Mouse (Mus musculus): ENCODE data around the gene Efna4. TPM values are rescaled to one million over a fixed set of nuclear protein-coding genes. Genes with fewer than 3 reads are reported as not detected.

Gene Efna4
- polyA plus RNA-seq, 1 experiment: 13.3 TPM

DNA sequence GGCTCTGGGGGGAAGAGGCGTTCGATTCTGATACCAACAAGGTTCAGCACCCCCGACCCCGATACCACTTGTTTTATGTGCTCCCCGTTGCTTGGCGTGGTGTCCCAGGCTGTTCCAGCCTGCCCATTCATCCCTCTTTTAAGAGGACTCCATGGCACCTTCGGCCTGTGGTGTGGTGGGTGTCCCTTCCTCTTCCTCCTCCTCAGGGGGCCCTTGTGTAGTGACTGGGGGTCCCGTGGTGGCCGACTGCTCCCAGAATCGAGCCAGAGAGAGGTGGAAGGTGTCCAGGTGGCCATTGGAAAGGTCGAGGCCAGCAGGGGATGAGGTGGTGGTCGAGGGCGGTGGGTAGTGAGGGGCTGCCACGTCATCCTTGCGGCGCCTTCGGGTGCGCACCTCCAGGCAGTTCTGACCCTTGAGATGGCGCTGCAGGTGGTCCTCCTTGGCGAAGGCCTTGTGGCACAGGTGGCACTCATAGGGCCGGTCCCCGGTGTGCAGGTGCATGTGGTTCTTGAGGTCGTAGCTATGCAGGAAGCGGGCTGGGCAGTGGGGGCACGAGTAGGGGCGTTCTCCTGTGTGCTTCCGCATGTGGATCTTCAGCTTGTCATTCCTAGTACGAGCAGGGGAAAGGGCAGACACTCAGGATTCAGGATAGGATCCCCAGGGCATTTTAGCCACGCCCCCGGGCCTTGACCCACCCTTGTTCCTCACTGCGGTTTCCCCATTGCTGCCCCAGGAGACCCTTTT lies 41.7 kb upstream of the Efna4 start:
- Histone ChIP-seq H3ac (ENCODE audit: control insufficient read depth, insufficient read length, low read depth) (no peak overlapping the region), H3K27me3 (ENCODE audit: control insufficient read depth, insufficient read depth, insufficient read length) (no peaks in the 10 kb centered on the region), H3K79me2 (ENCODE audit: control insufficient read depth, insufficient read depth) (peaks cover 18% of the 10 kb centered on the region), H3K36me3 (ENCODE audit: control insufficient read depth, insufficient read depth) (peaks cover 15% of the 10 kb centered on the region), H3K79me3 (ENCODE audit: low read depth) (peaks cover 2% of the 10 kb centered on the region), H3K4me3 (ENCODE audit: insufficient read depth, poor library complexity, severe bottlenecking) (no peak overlapping the region)
- no peak for TF ChIP-seq USF1 (IDR thresholded peaks at IDR 0.05; ENCODE audit: low read depth)

DNA sequence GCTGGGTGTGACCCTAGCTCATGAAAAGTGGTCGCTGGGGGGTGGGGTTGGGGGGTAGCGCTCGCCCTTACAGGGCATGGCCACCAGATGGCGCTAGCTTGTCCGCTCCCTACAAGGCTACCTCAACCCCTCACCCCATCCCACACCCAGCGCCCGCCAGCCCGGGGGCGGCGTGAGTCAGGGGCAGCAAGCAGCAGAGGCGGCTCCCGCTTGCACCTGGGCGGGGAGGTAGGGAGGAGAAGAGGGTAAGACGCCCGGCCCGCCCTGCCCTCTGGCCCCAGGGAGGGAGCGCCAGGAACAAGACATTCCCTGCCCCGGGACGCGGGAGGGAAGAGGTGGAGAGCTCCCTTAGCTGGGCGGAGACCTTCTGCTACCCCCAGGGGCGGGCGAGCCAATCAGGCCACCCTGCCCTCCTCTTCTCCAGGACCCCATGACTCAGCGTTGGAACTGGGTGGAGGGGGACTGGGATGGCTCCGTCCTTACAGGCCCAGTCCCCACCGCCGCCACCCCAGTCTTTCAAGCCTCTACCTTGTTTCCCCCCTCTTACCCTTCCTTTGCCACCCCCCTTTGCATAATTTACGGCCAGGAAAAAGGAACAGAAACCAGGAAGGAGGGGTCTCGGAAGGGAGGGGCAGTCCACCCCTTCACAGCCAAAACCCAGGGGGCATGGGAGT lies 40.7 kb upstream of the Efna4 start:
- Histone ChIP-seq H3K79me2 (ENCODE audit: control insufficient read depth, insufficient read depth) (peaks cover 8% of the 10 kb centered on the region), H3K27me3 (ENCODE audit: control insufficient read depth, insufficient read depth, insufficient read length) (no peaks in the 10 kb centered on the region), H3K36me3 (ENCODE audit: control insufficient read depth, insufficient read depth) (peaks cover 15% of the 10 kb centered on the region), H3ac (ENCODE audit: control insufficient read depth, insufficient read length, low read depth) (peak overlapping the region; percentile 27), H3K79me3 (ENCODE audit: low read depth) (no peaks in the 10 kb centered on the region), H3K4me3 (ENCODE audit: insufficient read depth, poor library complexity, severe bottlenecking) (no peak overlapping the region)
- TF ChIP-seq CTCF (IDR thresholded peaks at IDR 0.05; ENCODE audit: control insufficient read depth, insufficient read depth, insufficient read length) (peak; percentile 94), MYOG (IDR thresholded peaks at IDR 0.05; ENCODE audit: control insufficient read depth, extremely low read depth, insufficient read length) (no peak)

GRCm38 (mm10) chr3:89377831-89378230 lies 40.0 kb upstream of the Efna4 start:
- H3K79me2 ChIP-seq (ENCODE audit: control insufficient read depth, insufficient read depth): peaks cover under 1% of the 10 kb centered on the region
- TF ChIP-seq MYOD1 (IDR thresholded peaks at IDR 0.05; ENCODE audit: control insufficient read depth, insufficient read length, low read depth) (no peak), MYOG (IDR thresholded peaks at IDR 0.05; ENCODE audit: control insufficient read depth, extremely low read depth, insufficient read length) (no peak), CTCF (IDR thresholded peaks at IDR 0.05; ENCODE audit: control insufficient read depth, insufficient read depth, insufficient read length) (no peak), FOSL1 (IDR thresholded peaks at IDR 0.05; ENCODE audit: insufficient read depth, low read length, poor library complexity, severe bottlenecking) (no peak), USF1 (IDR thresholded peaks at IDR 0.05; ENCODE audit: low read depth) (no peak), MAX (IDR thresholded peaks at IDR 0.05) (no peak), CEBPB (IDR thresholded peaks at IDR 0.05; ENCODE audit: low read depth) (no peak)
- no peak overlapping the region for H3K4me3 ChIP-seq (ENCODE audit: insufficient read depth, poor library complexity, severe bottlenecking)
- no peaks in the 10 kb centered on the region for H3K79me3 ChIP-seq (ENCODE audit: low read depth)
- H3K27me3 ChIP-seq (ENCODE audit: control insufficient read depth, insufficient read depth, insufficient read length): no peaks in the 10 kb centered on the region
- H3ac ChIP-seq (ENCODE audit: control insufficient read depth, insufficient read length, low read depth): no peak overlapping the region
- peaks cover 15% of the 10 kb centered on the region for H3K36me3 ChIP-seq (ENCODE audit: control insufficient read depth, insufficient read depth)

GRCm38 (mm10) chr3:89373581-89374231 lies 35.9 kb upstream of the Efna4 start:
- Histone ChIP-seq H3K27me3 (ENCODE audit: control insufficient read depth, insufficient read depth, insufficient read length) (peaks cover 7% of the 10 kb centered on the region), H3K79me3 (ENCODE audit: low read depth) (no peaks in the 10 kb centered on the region), H3K36me3 (ENCODE audit: control insufficient read depth, insufficient read depth) (peaks cover under 1% of the 10 kb centered on the region), H3ac (ENCODE audit: control insufficient read depth, insufficient read length, low read depth) (no peak overlapping the region), H3K4me3 (ENCODE audit: insufficient read depth, poor library complexity, severe bottlenecking) (no peak overlapping the region), H3K79me2 (ENCODE audit: control insufficient read depth, insufficient read depth) (no peaks in the 10 kb centered on the region)
- TF ChIP-seq MYOD1 (IDR thresholded peaks at IDR 0.05; ENCODE audit: control insufficient read depth, insufficient read length, low read depth) (no peak), USF1 (IDR thresholded peaks at IDR 0.05; ENCODE audit: low read depth) (no peak), MYOG (IDR thresholded peaks at IDR 0.05; ENCODE audit: control insufficient read depth, extremely low read depth, insufficient read length) (no peak), CEBPB (IDR thresholded peaks at IDR 0.05; ENCODE audit: low read depth) (no peak), MAX (IDR thresholded peaks at IDR 0.05) (no peak), FOSL1 (IDR thresholded peaks at IDR 0.05; ENCODE audit: insufficient read depth, low read length, poor library complexity, severe bottlenecking) (no peak), CTCF (IDR thresholded peaks at IDR 0.05; ENCODE audit: control insufficient read depth, insufficient read depth, insufficient read length) (no peak)

DNA sequence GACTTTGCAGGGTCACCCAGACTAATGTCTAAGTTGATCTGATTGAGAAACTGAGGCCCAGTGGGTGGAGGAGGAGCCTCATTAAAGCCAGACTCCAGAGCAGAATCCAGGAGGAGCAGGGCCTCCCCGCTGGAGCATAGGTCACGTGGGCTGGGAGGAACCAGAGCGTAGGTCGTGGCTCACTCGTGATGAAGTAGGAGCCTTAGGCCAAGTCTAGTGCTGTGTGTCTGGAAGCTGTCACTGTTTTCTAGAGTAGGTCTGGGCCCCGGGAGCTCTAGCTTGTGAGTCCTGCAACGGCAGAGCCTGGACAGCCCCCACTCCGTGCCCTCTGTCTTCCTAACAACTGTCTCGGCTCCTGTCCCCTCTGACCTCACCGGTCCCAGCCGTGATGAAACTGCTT lies 29.5 kb upstream of the Efna4 start:
- no peaks in the 10 kb centered on the region for H3K79me2 ChIP-seq (ENCODE audit: control insufficient read depth, insufficient read depth)
- no peaks in the 10 kb centered on the region for H3K36me3 ChIP-seq (ENCODE audit: control insufficient read depth, insufficient read depth)
- no peaks in the 10 kb centered on the region for H3K79me3 ChIP-seq (ENCODE audit: low read depth)
- H3ac ChIP-seq (ENCODE audit: control insufficient read depth, insufficient read length, low read depth): no peak overlapping the region
- H3K4me3 ChIP-seq (ENCODE audit: insufficient read depth, poor library complexity, severe bottlenecking): no peak overlapping the region
- TF ChIP-seq USF1 (IDR thresholded peaks at IDR 0.05; ENCODE audit: low read depth): peak; percentile 46
- TF ChIP-seq CTCF (IDR thresholded peaks at IDR 0.05; ENCODE audit: control insufficient read depth, insufficient read depth, insufficient read length): no peak
- no peak for TF ChIP-seq FOSL1 (IDR thresholded peaks at IDR 0.05; ENCODE audit: insufficient read depth, low read length, poor library complexity, severe bottlenecking)
- no peak for TF ChIP-seq MYOG (IDR thresholded peaks at IDR 0.05; ENCODE audit: control insufficient read depth, extremely low read depth, insufficient read length)
- no peak for TF ChIP-seq MAX (IDR thresholded peaks at IDR 0.05)
- no peak for TF ChIP-seq MYOD1 (IDR thresholded peaks at IDR 0.05; ENCODE audit: control insufficient read depth, insufficient read length, low read depth)
- no peak for TF ChIP-seq CEBPB (IDR thresholded peaks at IDR 0.05; ENCODE audit: low read depth)
- H3K27me3 ChIP-seq (ENCODE audit: control insufficient read depth, insufficient read depth, insufficient read length): peaks cover 41% of the 10 kb centered on the region

All from C2C12 (cell line).